Mouse (Mus musculus) layer of hippocampus, adult 9-11 months (tissue): ENCODE results near the gene Nxpe4.
A peak's percentile ranks its signal among the peaks of the same experiment; 100 is the strongest.
"Not testable (repeated sequence)": the region's sequence is repeated elsewhere in the genome, so short reads cannot be mapped to it uniquely, and the experiment has no call there.

Experiments used
- DNase-seq: peaks from one replicate; pipeline ENCODE4 v3.0.0; 2022

Nxpe4 gene

GRCm38 (mm10) chr9:48417366-48417765 lies 255.5 kb downstream of the Nxpe4 start:
- DNase-seq = not testable (repeated sequence)

- peak; percentile 14 for DNase-seq
Observed at GRCm38 (mm10) chr9:48417994-48418393, 256.2 kb downstream of the Nxpe4 start.

DNA sequence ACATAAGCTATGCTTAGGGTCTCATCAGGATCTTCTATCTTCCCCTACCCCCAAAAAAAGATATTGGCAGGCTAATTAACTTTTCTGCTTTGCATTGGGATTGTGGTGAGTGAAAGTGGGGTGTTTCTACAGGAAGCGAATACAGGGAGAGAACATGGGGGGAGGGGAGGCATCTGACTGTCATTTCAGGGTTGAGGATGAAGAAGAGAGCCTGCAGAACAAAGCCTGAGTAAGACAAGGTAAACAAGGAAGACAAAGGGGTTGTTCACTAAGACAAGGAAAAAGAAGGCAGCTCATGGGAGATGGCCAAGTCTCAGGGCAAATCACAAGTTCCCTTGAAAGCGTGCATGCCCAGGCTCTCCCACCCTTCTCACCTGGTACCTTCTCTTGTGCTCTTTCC lies 256.6 kb downstream of the Nxpe4 start:
- no peak for DNase-seq

GRCm38 (mm10) chr9:48418829-48419228 lies 257.0 kb downstream of the Nxpe4 start:
- no peak for DNase-seq

DNA sequence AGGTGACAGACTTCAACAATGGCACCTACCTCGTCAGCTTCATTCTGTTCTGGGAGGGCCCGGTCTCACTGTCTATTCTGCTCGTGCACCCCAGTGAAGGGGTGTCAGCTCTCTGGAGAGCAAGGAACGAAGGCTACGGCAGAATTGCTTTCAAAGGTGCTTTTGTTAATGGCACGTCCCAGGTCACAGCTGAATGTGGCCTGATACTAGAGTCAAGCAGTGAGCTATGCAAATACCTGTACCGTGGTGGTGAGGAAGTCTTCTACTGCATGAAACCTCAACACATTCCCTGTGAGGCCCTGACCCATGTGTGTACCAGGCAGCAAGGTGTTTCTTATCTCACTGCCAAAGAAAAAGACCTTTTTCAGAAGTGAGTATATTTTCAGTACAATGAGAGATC lies 258.6 kb downstream of the Nxpe4 start:
- no peak for DNase-seq

DNA sequence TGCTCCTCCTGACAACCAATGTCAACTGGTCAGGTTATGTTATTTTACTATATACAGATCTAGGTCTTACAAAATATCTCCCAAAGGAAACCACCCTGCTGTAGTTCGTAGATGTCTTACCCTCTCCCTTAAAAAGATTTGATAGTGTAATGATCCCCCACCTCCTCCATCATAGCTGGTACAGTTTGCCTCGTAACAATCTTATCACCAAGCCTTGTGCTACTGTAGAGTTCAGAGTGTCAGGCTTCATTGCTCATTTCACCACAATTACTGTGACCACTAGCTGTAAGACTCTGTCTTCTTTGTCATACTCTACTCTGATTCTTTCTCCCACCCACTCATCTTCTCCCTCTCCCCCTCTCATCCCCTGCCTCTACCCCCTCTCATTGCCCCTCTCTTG lies 259.2 kb downstream of the Nxpe4 start:
- no peak for DNase-seq

DNA sequence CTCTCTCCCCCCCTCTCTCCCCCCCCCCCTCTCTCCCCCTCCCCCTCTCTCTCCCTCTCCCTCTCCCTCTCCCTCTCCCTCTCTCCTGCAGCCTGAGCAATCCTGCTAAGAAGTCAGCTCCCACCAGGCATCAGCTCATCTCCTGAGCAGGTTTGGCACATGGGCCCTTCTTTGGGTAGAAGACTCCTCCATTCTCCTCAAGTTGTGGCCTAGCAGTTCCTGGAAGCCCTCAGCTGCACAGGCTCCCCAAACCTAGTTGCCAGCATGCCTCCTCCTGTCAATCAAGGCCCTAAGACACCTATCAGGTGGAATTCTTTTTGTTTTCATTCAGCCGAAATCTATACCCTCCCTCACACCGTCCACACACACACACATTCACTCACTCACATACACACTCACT lies 259.7 kb downstream of the Nxpe4 start:
- DNase-seq = no peak

GRCm38 (mm10) chr9:48422382-48422781 lies 260.6 kb downstream of the Nxpe4 start:
- peak; percentile 11 for DNase-seq

DNA sequence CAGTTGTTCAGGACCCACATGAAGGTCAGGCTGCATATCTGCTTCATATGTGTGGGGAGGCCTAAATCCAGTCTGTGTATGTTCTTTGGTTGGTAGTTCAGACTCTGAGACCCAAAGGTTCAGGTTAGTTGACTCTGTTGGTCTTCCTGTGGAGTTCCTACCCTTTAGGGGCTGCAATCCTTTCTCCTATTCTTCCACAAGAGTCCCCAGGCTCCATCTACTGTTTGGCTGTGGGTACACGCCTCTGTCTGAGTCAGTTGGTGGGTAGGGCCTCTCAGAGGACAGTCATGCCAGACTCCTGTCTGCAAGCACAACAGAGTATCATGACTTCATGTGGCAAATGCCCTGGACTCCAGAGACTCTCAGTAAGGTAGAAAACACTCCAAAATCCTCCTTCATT lies 261.4 kb downstream of the Nxpe4 start:
- no peak for DNase-seq

DNA sequence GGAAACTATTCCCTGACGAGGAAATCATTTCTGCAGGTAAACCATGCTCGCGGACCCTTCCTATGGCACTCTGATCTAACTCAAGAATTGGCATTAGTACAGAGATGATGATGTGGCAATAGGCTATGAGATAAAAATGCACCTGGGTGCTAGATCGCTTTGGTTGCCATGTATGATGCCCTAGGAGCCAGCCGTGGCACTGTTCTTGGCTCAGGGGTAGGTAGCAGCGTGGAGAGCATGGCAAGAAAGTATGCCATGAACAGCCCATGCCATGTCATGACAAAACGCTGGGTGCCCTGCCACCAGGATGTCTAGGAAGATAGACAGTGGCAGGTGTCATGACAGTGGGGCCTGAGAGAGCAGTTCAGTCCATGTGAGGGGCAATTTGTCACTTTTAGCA lies 265.4 kb downstream of the Nxpe4 start:
- DNase-seq = no peak

GRCm38 (mm10) chr9:48432449-48432848 lies 270.6 kb downstream of the Nxpe4 start:
- no peak for DNase-seq

DNA sequence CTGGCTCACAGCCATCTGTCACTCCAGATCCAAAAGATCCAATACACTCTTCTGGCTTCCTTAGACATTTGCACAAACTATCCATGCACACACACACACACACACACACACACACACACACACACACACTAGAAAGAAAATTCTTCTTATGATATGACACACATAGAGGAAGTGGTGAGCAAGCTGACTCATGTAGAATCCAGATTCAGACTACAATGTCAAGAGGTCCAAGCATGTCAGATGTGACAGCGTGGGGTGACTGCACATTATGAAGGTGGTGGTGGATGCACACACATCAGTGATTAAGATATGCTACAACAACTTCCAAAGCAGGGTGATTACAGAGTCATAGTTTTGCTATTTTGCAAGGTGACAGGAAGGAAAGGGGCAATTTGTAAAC lies 282.1 kb downstream of the Nxpe4 start:
- no peak for DNase-seq

DNA sequence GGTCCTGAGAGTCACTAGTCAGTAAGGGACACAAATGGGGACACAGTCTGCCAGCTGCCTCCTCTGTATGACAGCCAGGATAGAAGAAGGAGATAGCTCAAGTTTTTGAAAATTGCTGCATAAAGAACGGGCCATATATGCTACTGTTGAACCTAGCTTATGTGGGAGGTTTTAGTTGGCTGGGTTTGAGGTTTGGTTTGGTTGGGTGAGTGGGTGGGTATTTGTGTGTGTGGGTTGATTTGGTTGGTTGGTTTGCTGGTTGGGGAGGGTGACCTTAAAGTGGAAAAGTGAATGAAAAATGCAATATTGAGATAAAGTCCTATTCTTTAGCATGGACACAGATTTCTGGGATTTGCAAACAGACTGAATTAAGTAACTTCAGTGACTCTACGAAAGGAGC lies 283.0 kb downstream of the Nxpe4 start:
- DNase-seq = no peak

DNA sequence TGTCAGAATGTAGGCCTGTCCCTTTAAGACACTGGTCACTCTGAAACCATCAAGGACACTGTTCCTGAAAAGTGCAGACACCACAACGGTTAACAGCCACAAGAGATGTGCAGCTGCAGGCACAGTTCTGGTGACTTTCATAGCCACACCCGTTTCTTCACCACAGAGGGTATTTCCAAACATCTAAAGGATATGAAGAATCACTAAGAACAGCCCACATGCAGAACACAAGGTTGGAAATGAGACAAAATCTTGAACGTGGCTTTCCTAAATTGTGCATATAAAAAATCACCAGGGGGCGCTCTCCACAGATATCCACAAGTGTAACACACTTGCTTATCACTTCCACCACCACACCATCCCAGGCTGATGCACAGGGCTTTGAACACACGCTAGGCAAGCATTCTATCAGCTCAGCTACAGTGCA lies 286.0 kb downstream of the Nxpe4 start:
- no peak for DNase-seq
